Mouse (Mus musculus) CH12.LX (cell line): ENCODE results near the gene Brd2. TPM values are rescaled to one million over a fixed set of nuclear protein-coding genes. Genes with fewer than 3 reads are reported as not detected.

Experiments
- DNase-seq: peaks from one replicate; pipeline ENCODE4 v3.0.0-alpha.2; 2013; ENCODE audit errors: extremely low read depth
- H3K27ac ChIP-seq: 2 replicates; pipeline ENCODE4 v1.5.1; 2012; ENCODE audit warnings: low read depth, mild to moderate bottlenecking, control low read depth, moderate library complexity; ENCODE audit not compliant: insufficient read depth
- H3K27me3 ChIP-seq: replicated peaks from 2 replicates; pipeline ENCODE3; 2012; ENCODE audit warnings: inconsistent platforms
- H3K36me3 ChIP-seq, 2 experiments: replicated peaks in 1 of 2; 2 replicates each; pipeline versions ENCODE3 to v1.6.1; 2012; ENCODE audit warnings: inconsistent platforms in 1 of 2, low read length in 1 of 2, mild to moderate bottlenecking in 1 of 2, mixed read lengths in 1 of 2, moderate library complexity in 1 of 2; ENCODE audit not compliant: control insufficient read depth in 1 of 2, insufficient read depth in 1 of 2
- H3K4me1 ChIP-seq, 2 experiments: 2 replicates each; pipeline ENCODE4 v1.6.1; 2012; ENCODE audit warnings: inconsistent platforms in 1 of 2, moderate library complexity in 1 of 2; ENCODE audit not compliant: insufficient read depth in 2 of 2, control insufficient read depth in 1 of 2
- H3K4me2 ChIP-seq: 2 replicates; pipeline ENCODE4 v1.6.1; 2012; ENCODE audit warnings: low read depth, mild to moderate bottlenecking, control low read depth; ENCODE audit not compliant: poor library complexity, insufficient read depth, severe bottlenecking
- H3K4me3 ChIP-seq, 3 experiments: fragments of 150-350 bp in 1 of 3; sonication (generic) in 1 of 3; replicated peaks in 1 of 3; 2 replicates each; pipeline versions ENCODE3 to v1.5.1; 2011 to 2012; ENCODE audit warnings: low read depth in 2 of 3, low read length in 2 of 3, mild to moderate bottlenecking in 2 of 3, moderate library complexity in 2 of 3, control low read depth in 1 of 3, improper control_type of control experiment in 1 of 3, inconsistent platforms in 1 of 3, mixed read lengths in 1 of 3; ENCODE audit not compliant: poor library complexity in 1 of 3
- H3K79me2 ChIP-seq: replicated peaks from 2 replicates; pipeline ENCODE4 v1.6.1; 2012; ENCODE audit warnings: mild to moderate bottlenecking, moderate library complexity; ENCODE audit not compliant: control insufficient read depth, poor library complexity, insufficient read depth, severe bottlenecking; ENCODE audit errors: extremely low read depth
- H3K9ac ChIP-seq: 2 replicates; pipeline ENCODE4 v1.6.1; 2012; ENCODE audit warnings: low read depth, mild to moderate bottlenecking, control low read depth, moderate library complexity; ENCODE audit not compliant: insufficient read depth
- H3K9me3 ChIP-seq: replicated peaks from 2 replicates; pipeline ENCODE3; 2012; ENCODE audit warnings: low read length, inconsistent platforms, mixed read lengths
- BHLHE40 ChIP-seq: IDR thresholded peaks from 2 replicates; pipeline ENCODE4 v1.6.1; 2011; ENCODE audit warnings: mild to moderate bottlenecking, low read depth, low read length, improper control_type of control experiment
- CTCF ChIP-seq, 2 experiments: IDR thresholded peaks in 1 of 2; conservative IDR thresholded peaks in 1 of 2; 2 replicates each; pipeline ENCODE4 v1.5.1; 2011 to 2012; ENCODE audit warnings: low read depth in 2 of 2, low read length in 2 of 2, improper control_type of control experiment in 1 of 2, inconsistent platforms in 1 of 2, mild to moderate bottlenecking in 1 of 2, moderate library complexity in 1 of 2
- ELF1 ChIP-seq: IDR thresholded peaks from 2 replicates; pipeline ENCODE4 v1.6.1; 2014; ENCODE audit warnings: low read depth, mild to moderate bottlenecking, inconsistent platforms, low read length, improper control_type of control experiment
- EP300 ChIP-seq: IDR thresholded peaks from 2 replicates; pipeline ENCODE4 v1.6.1; 2011; ENCODE audit warnings: low read length, improper control_type of control experiment
- JUND ChIP-seq: conservative IDR thresholded peaks from 2 replicates; pipeline ENCODE4 v1.6.1; 2011; ENCODE audit warnings: low read depth, low read length, improper control_type of control experiment
- KAT2A ChIP-seq: IDR thresholded peaks from 2 replicates; pipeline ENCODE4 v1.6.1; 2012; ENCODE audit warnings: low read length, improper control_type of control experiment, inconsistent platforms; ENCODE audit not compliant: insufficient replicate concordance
- MAFK ChIP-seq: IDR thresholded peaks from 2 replicates; pipeline ENCODE4 v1.6.1; 2011; ENCODE audit warnings: low read length, improper control_type of control experiment; ENCODE audit not compliant: insufficient replicate concordance
- MAZ ChIP-seq: IDR thresholded peaks from 2 replicates; pipeline ENCODE4 v1.6.1; 2012; ENCODE audit warnings: low read depth, mild to moderate bottlenecking, inconsistent platforms, low read length, improper control_type of control experiment, moderate library complexity
- MXI1 ChIP-seq: IDR thresholded peaks from 2 replicates; pipeline ENCODE4 v1.6.1; 2011; ENCODE audit warnings: mild to moderate bottlenecking, low read depth, low read length, improper control_type of control experiment
- MYC ChIP-seq: IDR thresholded peaks from 2 replicates; pipeline ENCODE4 v1.6.1; 2011; ENCODE audit warnings: low read depth, mild to moderate bottlenecking, improper control_type of control experiment, low read length
- POLR2A ChIP-seq: IDR thresholded peaks from 2 replicates; pipeline ENCODE4 v1.6.1; 2011; ENCODE audit warnings: low read depth, mild to moderate bottlenecking, improper control_type of control experiment, low read length
- RAD21 ChIP-seq: IDR thresholded peaks from 2 replicates; pipeline ENCODE4 v1.6.1; 2011; ENCODE audit warnings: low read depth, mild to moderate bottlenecking, low read length, improper control_type of control experiment, moderate library complexity
- SMC3 ChIP-seq: IDR thresholded peaks from 2 replicates; pipeline ENCODE4 v1.6.1; 2011; ENCODE audit warnings: low read depth, low read length, improper control_type of control experiment
- TCF12 ChIP-seq: IDR thresholded peaks from 2 replicates; pipeline ENCODE4 v1.6.1; 2014; ENCODE audit warnings: low read depth, mild to moderate bottlenecking, inconsistent platforms, low read length, improper control_type of control experiment
- UBTF ChIP-seq: IDR thresholded peaks from 2 replicates; pipeline ENCODE4 v1.6.1; 2012; ENCODE audit warnings: low read depth, mild to moderate bottlenecking, inconsistent platforms, low read length, improper control_type of control experiment, moderate library complexity
- USF1 ChIP-seq: IDR thresholded peaks from 2 replicates; pipeline ENCODE4 v1.6.1; 2014; ENCODE audit warnings: low read depth, mild to moderate bottlenecking, inconsistent platforms, low read length, improper control_type of control experiment
- ZC3H11A ChIP-seq: IDR thresholded peaks from 2 replicates; pipeline ENCODE4 v1.6.1; 2012; ENCODE audit warnings: low read depth, mild to moderate bottlenecking, inconsistent platforms, low read length, improper control_type of control experiment
- ZKSCAN1 ChIP-seq: IDR thresholded peaks from 2 replicates; pipeline ENCODE4 v1.6.1; 2012; ENCODE audit warnings: low read depth, inconsistent platforms, low read length, improper control_type of control experiment, borderline replicate concordance
- ZMIZ1 ChIP-seq: IDR thresholded peaks from 2 replicates; pipeline ENCODE4 v1.6.1; 2012; ENCODE audit warnings: low read depth, mild to moderate bottlenecking, inconsistent platforms, low read length, improper control_type of control experiment
- dilution Hi-C: fragments of 300-500 bp; cut with MboI; formaldehyde crosslinking; loops from 2 replicates; pipeline ENCODE4 v1.14.3; 2020; ENCODE audit warnings: low sequenced_read_pairs; ENCODE audit not compliant: extremely low pct_unique_long_range_greater_than_20kb, extremely low pct_ligation_motif_present
- in situ Hi-C: fragments of 300-500 bp; cut with MboI; formaldehyde crosslinking; loops from 3 replicates; pipeline ENCODE4 v1.14.3; 2019; ENCODE audit warnings: low sequenced_read_pairs, low pct_ligation_motif_present, low pct_unique_long_range_greater_than_20kb, mixed read lengths
- polyA plus RNA-seq: library from polyadenylated mRNA; unstranded; fragments of >175 nt; gene quantifications from 2 replicates; pipeline ENCODE4 v1.2.1, GENCODE M21; 2012; ENCODE audit warnings: low read depth; ENCODE audit not compliant: insufficient read length
- total RNA-seq, 2 experiments: library from RNA; depleted of rRNA; stranded (reverse); fragments of 300-350 nt in 1 of 2; fragments of >200 nt in 1 of 2; gene quantifications; 2 replicates each; pipeline ENCODE4 v1.2.3; 2012 to 2014

The Brd2 gene
- total and polyA plus RNA-seq, 3 experiments = 101 to 247 (median 141) TPM

DNA sequence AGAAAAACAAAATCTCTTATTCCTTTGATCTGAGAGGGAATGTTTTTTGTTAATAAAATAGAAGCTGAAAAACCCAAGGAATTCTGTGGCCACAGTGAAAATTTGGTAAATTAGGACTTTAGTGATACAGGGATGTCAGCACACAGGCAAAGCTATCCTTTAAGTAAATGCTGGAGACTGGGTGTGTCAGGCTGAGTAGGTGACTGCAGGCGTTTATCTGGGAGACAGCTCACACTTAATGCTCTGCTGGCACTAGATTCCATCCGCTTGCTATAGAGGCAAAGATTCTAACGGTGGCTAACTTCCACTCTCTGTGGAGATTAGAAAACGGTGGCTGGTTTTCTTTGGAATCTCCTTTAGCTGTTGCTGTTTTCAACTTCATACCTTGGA, 48.0 kb upstream of the Brd2 start:
- peaks cover 0 to 2% of the 10 kb centered on the region in 2 experiments for H3K36me3 ChIP-seq
- no peak overlapping the region for H3K4me3 ChIP-seq
- peaks cover 6 to 19% of the 10 kb centered on the region in 2 experiments for H3K4me1 ChIP-seq
- no peak for DNase-seq
- no peak overlapping the region for H3K9ac ChIP-seq
- in situ Hi-C loops (no loop called here), dilution Hi-C loops (no loop called here)
- H3K79me2 ChIP-seq = no peaks in the 10 kb centered on the region
- peaks cover 13% of the 10 kb centered on the region for H3K9me3 ChIP-seq
- no peak for TF ChIP-seq UBTF
- no peak for TF ChIP-seq MXI1
- TF ChIP-seq POLR2A = no peak
- TF ChIP-seq MYC = no peak
- no peak for TF ChIP-seq MAZ
- no peak for TF ChIP-seq KAT2A
- TF ChIP-seq TCF12 = no peak
- no peak for TF ChIP-seq MAFK
- TF ChIP-seq ZMIZ1 = no peak
- TF ChIP-seq EP300 = no peak
- no peak for TF ChIP-seq JUND
- no peak for TF ChIP-seq USF1
- TF ChIP-seq ZKSCAN1 = no peak
- TF ChIP-seq BHLHE40 = no peak
- TF ChIP-seq, all 38 proteins: peak for 0
- Histone ChIP-seq H3K27me3 (no peaks in the 10 kb centered on the region), H3K4me2 (no peak overlapping the region), H3K27ac (no peak overlapping the region)

DNA sequence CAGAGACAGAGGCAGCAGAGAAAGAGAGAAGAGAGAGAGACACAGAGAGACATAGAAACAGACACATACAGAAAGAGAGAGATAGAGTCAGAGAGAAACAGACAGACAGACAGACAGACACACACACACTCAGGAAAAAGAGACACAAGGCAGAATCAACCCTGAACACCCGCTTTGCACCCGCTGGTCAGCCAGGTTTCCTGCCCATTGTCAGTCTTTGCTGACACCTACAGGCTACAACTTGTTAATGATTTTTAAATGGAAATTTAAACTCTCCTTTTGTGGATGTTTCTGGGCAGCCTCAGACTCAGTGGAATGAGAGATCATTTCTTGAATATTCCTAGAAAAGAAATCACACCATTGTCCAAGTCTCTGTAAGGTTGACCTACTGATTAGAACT, 46.8 kb upstream of the Brd2 start:
- dilution Hi-C loops = no loop called here
- TF ChIP-seq SMC3 (peak; percentile 86), POLR2A (no peak), CTCF (conservative IDR thresholded peaks at IDR 0.05 in 1 of 2, IDR thresholded peaks at IDR 0.05 in 1 of 2; ENCODE audit: low read depth in 2 of 2, low read length in 2 of 2) (peak in 1 of 2 experiments; percentile 87; a peak in 3 of 4 replicates), RAD21 (peak; percentile 83), ELF1 (no peak), ZC3H11A (peak; percentile 70), MAZ (0 out of 2 replicates have a peak, but pooled peaks have one; percentile 35)
- peak; percentile 69 for DNase-seq
- Histone ChIP-seq H3K4me3 (no peak overlapping the region), H3K4me2 (no peak overlapping the region), H3K27ac (no peak overlapping the region), H3K36me3 (peaks cover 0 to 2% of the 10 kb centered on the region in 2 experiments), H3K4me1 (peaks cover 3 to 15% of the 10 kb centered on the region in 2 experiments), H3K79me2 (no peaks in the 10 kb centered on the region; the same call in 1 of the 2 replicates), H3K27me3 (no peaks in the 10 kb centered on the region), H3K9me3 (peaks cover 15% of the 10 kb centered on the region), H3K9ac (no peak overlapping the region)
- in situ Hi-C loops = no loop called here
